In genomic region chr15:27629046-27629445, GRCm38 (mm10) we compare ENCODE assay signal across 8 mouse cellular contexts. TPM values are rescaled to one million over a fixed set of nuclear protein-coding genes. Genes with fewer than 3 reads are reported as not detected.
DNase-seq lines count a peak whose midpoint lies in the region; ATAC-seq and TF ChIP-seq lines count a peak whose summit lies in the region.

No protein-coding gene starts in this region.

- peaks cover 12% of the 10 kb centered on the region; the same call in 1 of the 2 replicates for H3K36me3 ChIP-seq in heart, embryonic 10.5 days
- H3K36me3 ChIP-seq in heart, adult 2 months (ENCODE audit: control insufficient read depth, insufficient read depth, low read length) = no peaks in the 10 kb centered on the region; the same call in 1 of the 2 replicates
- no peaks in the 10 kb centered on the region for H3K36me3 ChIP-seq in forebrain, postnatal 0 days (ENCODE audit: insufficient read depth)
- peaks cover 3% of the 10 kb centered on the region; the same call in 1 of the 2 replicates for H3K36me3 ChIP-seq in liver, embryonic 14.5 days (replicated peaks; ENCODE audit: control insufficient read depth, insufficient read depth, low read depth)

- H3K9me3 ChIP-seq in heart, embryonic 10.5 days = no peaks in the 10 kb centered on the region
- H3K9me3 ChIP-seq in forebrain, postnatal 0 days (ENCODE audit: low read length) = no peaks in the 10 kb centered on the region
- H3K9me3 ChIP-seq in liver, embryonic 14.5 days (ENCODE audit: control insufficient read depth, low read length) = no peaks in the 10 kb centered on the region

- peaks cover 40% of the 10 kb centered on the region for H3K4me1 ChIP-seq in heart, embryonic 10.5 days
- peaks cover 12% of the 10 kb centered on the region for H3K4me1 ChIP-seq in heart, adult 2 months (ENCODE audit: control insufficient read depth, insufficient read depth, low read length)
- no peaks in the 10 kb centered on the region; the same call in 1 of the 2 replicates for H3K4me1 ChIP-seq in forebrain, postnatal 0 days (ENCODE audit: insufficient read depth)
- peaks cover 22 to 33% of the 10 kb centered on the region in 2 experiments for H3K4me1 ChIP-seq in liver, embryonic 14.5 days (replicated peaks; ENCODE audit: control insufficient read depth in 2 of 2, insufficient read depth in 2 of 2, low read length in 1 of 2)

- peak overlapping the region; percentile 84 for H3K4me3 ChIP-seq in heart, embryonic 10.5 days
- H3K4me3 ChIP-seq in heart, adult 2 months = no peak overlapping the region
- no peak overlapping the region for H3K4me3 ChIP-seq in forebrain, postnatal 0 days (ENCODE audit: low read depth, low read length)
- peak overlapping the region; percentile 15 to 93 for H3K4me3 ChIP-seq in liver, embryonic 14.5 days (ENCODE audit: insufficient read depth in 1 of 2, low read depth in 2 of 2, low read length in 2 of 2)

- H3K4me2 ChIP-seq in forebrain, postnatal 0 days (ENCODE audit: low read depth) = peak overlapping the region; percentile 81
- H3K4me2 ChIP-seq in liver, embryonic 14.5 days (ENCODE audit: low read depth) = peak overlapping the region; percentile 89

- no peak for TF ChIP-seq CTCF in heart, adult 2 months (IDR thresholded peaks at IDR 0.05)
- TF ChIP-seq CTCF in forebrain, postnatal 0 days (IDR thresholded peaks at IDR 0.05; ENCODE audit: low read depth) = no peak
- no peak for TF ChIP-seq CTCF in liver, embryonic 14.5 days (IDR thresholded peaks at IDR 0.05; ENCODE audit: low read depth)

- no peaks in the 10 kb centered on the region for H3K27me3 ChIP-seq in heart, embryonic 10.5 days (ENCODE audit: insufficient read depth, poor library complexity, severe bottlenecking)
- no peaks in the 10 kb centered on the region for H3K27me3 ChIP-seq in heart, adult 2 months (ENCODE audit: control insufficient read depth, insufficient read depth, low read length)
- no peaks in the 10 kb centered on the region for H3K27me3 ChIP-seq in forebrain, postnatal 0 days (ENCODE audit: insufficient read depth, low read length)
- H3K27me3 ChIP-seq in liver, embryonic 14.5 days (ENCODE audit: control insufficient read depth, insufficient read depth, low read length) = no peaks in the 10 kb centered on the region

- no peak overlapping the region for H3K27ac ChIP-seq in heart, embryonic 10.5 days
- no peak overlapping the region for H3K27ac ChIP-seq in heart, adult 2 months
- no peak overlapping the region for H3K27ac ChIP-seq in forebrain, postnatal 0 days (ENCODE audit: low read depth, low read length)
- no peak overlapping the region for H3K27ac ChIP-seq in liver, embryonic 14.5 days

- TF ChIP-seq EP300 in heart, adult 2 months (IDR thresholded peaks at IDR 0.05; ENCODE audit: insufficient read depth, low read depth, low read length) = no peak
- no peak for TF ChIP-seq EP300 in liver, embryonic 14.5 days (IDR thresholded peaks at IDR 0.05; ENCODE audit: low read depth)

- ATAC-seq in forebrain, postnatal 0 days = no peak
- ATAC-seq in liver, embryonic 14.5 days (ENCODE audit: insufficient read depth) = no peak

- intact Hi-C loops in heart, adult 2 months (cut with DNase I) = no loop called here

- H3K79me2 ChIP-seq in heart, adult 2 months (replicated peaks; ENCODE audit: control insufficient read depth, insufficient read depth, low read length) = peaks cover 2% of the 10 kb centered on the region

- TF ChIP-seq POLR2A in heart, adult 2 months (IDR thresholded peaks at IDR 0.05; ENCODE audit: insufficient read depth, low read depth, low read length) = no peak

- H3K9ac ChIP-seq in heart, adult 2 months (ENCODE audit: low read depth, low read length) = no peak overlapping the region
- no peak overlapping the region for H3K9ac ChIP-seq in forebrain, postnatal 0 days
- H3K9ac ChIP-seq in liver, embryonic 14.5 days (replicated peaks) = peak overlapping the region; percentile 91

- DNase-seq in heart, embryonic 10.5 days (ENCODE audit: low spot score) = no peak
- DNase-seq in heart, adult 2 months = no peak
- DNase-seq in CD4-positive helper T cell, adult 2 months (ENCODE audit: low read depth, low spot score) = peak; percentile 38
- DNase-seq in forebrain, postnatal 0 days = no peak
- no peak for DNase-seq in liver, embryonic 14.5 days (ENCODE audit: low read depth in 3 of 3, low spot score in 3 of 3)
- DNase-seq in urinary bladder, adult 2 months (ENCODE audit: low spot score) = no peak
- DNase-seq in left cerebral cortex, adult 9 months (ENCODE audit: low spot score in 2 of 2) = no peak
- no peak for DNase-seq in adrenal gland, adult 8-10 months

- 75% methylated on average over 4 of the region's 4 CpGs for WGBS in heart, embryonic 10.5 days
- WGBS in heart, adult 2 months = 69% methylated on average over 4 of the region's 4 CpGs
- 59% methylated on average over 4 of the region's 4 CpGs for WGBS in forebrain, postnatal 0 days
- WGBS in liver, embryonic 14.5 days (ENCODE audit: insufficient replicate concordance) = 67% methylated on average over 4 of the region's 4 CpGs

RNA-seq across cellular contexts. Expression of gene Otulin, which starts 1.4 kb away (rescaled TPM):
- 25.0 and 28.3 TPM in 2 replicates for polyA plus RNA-seq in heart, embryonic 10.5 days (2016; fragmentation: Nextera tagmentation; extraction: Ambion mirVana)
- total RNA-seq in heart, adult 2 months (2021) = 10 to 100 TPM; 24.6 to 26.1 TPM
- 18.7 and 22.5 TPM in 2 replicates for polyA plus RNA-seq in heart, adult 2 months (2012; rRNA removed)
- total RNA-seq in forebrain, postnatal 0 days (2014; rRNA removed) = 26.5 and 27.4 TPM in 2 replicates
- 25.1 and 28.5 TPM in 2 replicates for polyA plus RNA-seq in forebrain, postnatal 0 days (2015; fragmentation: Nextera tagmentation; extraction: Ambion mirVana)
- polyA plus RNA-seq in liver, embryonic 14.5 days (2012; rRNA removed) = 11.4 and 14.6 TPM in 2 replicates
- 24.1 and 24.2 TPM in 2 replicates for polyA plus RNA-seq in liver, embryonic 14.5 days (2014; fragmentation: Nextera tagmentation; extraction: Ambion mirVana)
- 26.0 and 26.3 TPM in 2 replicates for polyA plus RNA-seq in urinary bladder, adult 2 months (2012; rRNA removed)
- total RNA-seq in adrenal gland, adult 8-10 months (2022) = 10 to 100 TPM; 37.2 to 42.8 (median 40.0) TPM

RNA-seq across cellular contexts. Expression of gene Otulinl, which starts 52.3 kb away (rescaled TPM):
- 3.9 and 4.2 TPM in 2 replicates for polyA plus RNA-seq in heart, embryonic 10.5 days (2016; fragmentation: Nextera tagmentation; extraction: Ambion mirVana)
- total RNA-seq in heart, adult 2 months (2021) = 1 to 10 TPM; 1.9 to 3.0 TPM
- polyA plus RNA-seq in heart, adult 2 months (2012; rRNA removed) = 1.5 and 1.9 TPM in 2 replicates
- total RNA-seq in forebrain, postnatal 0 days (2014; rRNA removed) = 7.3 and 7.5 TPM in 2 replicates
- 13.3 and 17.0 TPM in 2 replicates for polyA plus RNA-seq in forebrain, postnatal 0 days (2015; fragmentation: Nextera tagmentation; extraction: Ambion mirVana)
- 2.4 and 3.3 TPM in 2 replicates for polyA plus RNA-seq in liver, embryonic 14.5 days (2012; rRNA removed)
- polyA plus RNA-seq in liver, embryonic 14.5 days (2014; fragmentation: Nextera tagmentation; extraction: Ambion mirVana) = 6.8 and 8.7 TPM in 2 replicates
- polyA plus RNA-seq in urinary bladder, adult 2 months (2012; rRNA removed) = 12.6 and 14.9 TPM in 2 replicates
- total RNA-seq in adrenal gland, adult 8-10 months (2022) = 10 to 100 TPM in 1 of 4 experiments, 1 to 10 TPM in 3; 4.5 to 14.4 (median 7.6) TPM

Comparison
In these comparisons a context has a peak if more than half of its experiments do, and no peak if none do; other contexts are left out.
1. H3K4me3 ChIP-seq: peak in heart, embryonic 10.5 days (single experiment) and liver, embryonic 14.5 days (2 of 2); none in heart, adult 2 months (single experiment) and forebrain, postnatal 0 days (single experiment).